Mouse (Mus musculus) cerebellum, postnatal 10 days (tissue): ENCODE measurements around the gene Mef2d.

Experiments used
- DNase-seq, 2 experiments: peaks; one replicate each; pipeline ENCODE4 v3.0.0; 2021; ENCODE audit warnings: mixed read lengths in 2 of 2

Gene Mef2d

DNA sequence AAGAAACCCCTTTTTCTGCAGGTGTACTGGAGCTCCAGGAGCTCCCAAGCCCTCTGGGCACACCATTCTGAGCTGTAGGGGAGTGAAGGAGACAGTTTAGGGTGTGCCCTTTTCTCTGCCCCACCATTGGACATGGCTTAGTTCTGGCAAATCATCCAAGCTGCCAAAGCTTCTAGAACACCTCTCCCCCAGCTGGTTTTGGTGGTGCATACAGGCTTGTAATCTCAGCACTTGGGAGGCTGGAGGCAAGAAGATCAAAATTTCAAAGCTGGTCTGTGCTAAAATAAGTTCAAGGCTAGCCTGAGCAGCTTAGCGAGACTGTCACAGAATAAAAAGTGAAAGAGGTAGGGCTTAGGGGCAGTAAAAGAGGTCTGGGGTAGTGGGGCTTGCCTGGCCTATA is 70.2 kb downstream of the Mef2d start:
- DNase-seq = peak in 1 of 2 experiments; percentile 36

DNA sequence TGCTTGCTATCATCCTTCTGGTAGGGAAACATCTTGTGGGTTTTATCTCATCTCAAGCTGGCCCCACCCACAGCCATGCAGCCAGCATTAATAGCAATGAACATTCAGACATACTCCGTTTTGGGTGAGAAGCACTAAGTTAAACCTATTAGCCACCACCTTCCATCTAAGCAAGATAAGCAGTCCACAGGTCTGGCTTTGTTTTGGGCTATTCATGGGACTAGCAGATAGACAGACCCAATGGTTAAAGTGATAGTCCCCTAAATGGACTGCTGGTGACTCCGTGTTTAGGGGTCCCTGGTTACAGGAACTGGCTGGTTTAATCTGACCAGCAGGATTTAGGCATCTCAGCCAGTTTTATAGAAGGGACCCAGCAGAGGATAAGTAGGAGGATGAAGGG is 70.8 kb downstream of the Mef2d start:
- DNase-seq = peak in 1 of 2 experiments; percentile 10

DNA sequence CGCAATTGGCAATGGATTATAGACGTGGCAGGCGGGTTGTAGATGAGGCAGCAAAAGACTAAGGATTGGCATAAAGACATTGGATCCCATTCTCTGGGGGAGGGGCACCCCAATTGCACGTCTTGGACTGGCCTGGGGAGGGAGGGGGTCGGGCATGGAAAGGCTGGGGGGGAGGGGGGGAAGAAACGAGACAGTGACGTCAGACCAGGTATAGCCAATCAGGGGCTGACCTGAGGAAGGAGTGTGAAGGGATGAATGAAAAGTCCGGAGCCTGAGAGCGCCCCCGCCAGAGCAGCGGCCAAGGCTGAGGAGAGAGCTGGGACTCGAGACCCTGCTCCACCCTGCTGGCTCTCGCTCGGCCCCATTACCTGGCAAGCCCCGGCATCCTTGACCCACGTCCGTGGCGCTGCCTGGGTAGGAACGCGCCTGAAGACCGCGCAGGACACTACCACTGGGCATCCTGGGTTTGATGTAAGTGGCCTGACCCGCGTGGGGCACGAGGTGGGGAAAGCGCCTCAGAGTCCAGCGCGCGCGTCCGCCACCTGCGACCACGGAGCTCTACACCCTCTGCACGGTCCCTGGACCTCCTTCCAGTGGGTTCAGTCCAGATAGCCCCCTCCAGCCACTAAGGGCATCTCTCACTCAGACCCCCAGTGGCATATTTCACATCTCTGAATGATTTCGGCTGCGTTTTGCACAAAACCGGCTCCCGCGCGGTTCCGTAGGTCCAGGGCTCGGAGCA is 72.2 kb downstream of the Mef2d start:
- DNase-seq = peak; percentile 96

DNA sequence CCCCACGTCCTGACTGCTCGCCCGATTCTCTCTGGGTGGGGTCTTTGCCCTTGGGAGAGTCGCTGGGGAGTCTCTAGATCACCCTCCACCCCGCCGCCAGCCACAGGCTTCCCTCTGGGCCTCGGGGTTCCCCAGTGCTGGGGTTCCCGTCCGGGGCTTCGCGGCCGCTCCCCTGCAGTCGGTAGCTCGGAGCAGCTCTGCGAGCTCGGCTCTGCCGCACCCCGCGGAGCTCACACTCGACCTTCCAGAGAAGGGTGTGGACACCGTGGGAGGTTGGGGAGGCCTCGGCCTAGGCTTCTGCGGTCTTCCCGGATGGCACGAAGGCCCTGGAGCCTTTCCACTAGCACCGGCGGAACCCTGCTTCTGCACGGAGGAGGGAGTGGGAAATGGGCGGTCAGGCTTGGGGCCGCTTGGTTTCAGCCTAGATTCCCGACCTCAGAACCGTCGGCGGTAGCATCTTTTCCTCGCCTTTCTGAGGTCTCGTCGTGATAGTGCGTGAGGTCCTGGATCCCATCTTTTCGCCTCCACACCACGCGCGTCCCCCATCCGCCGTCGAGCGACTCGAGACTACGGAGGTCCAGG is 72.9 kb downstream of the Mef2d start:
- peak; percentile 72 to 78 for DNase-seq

DNA sequence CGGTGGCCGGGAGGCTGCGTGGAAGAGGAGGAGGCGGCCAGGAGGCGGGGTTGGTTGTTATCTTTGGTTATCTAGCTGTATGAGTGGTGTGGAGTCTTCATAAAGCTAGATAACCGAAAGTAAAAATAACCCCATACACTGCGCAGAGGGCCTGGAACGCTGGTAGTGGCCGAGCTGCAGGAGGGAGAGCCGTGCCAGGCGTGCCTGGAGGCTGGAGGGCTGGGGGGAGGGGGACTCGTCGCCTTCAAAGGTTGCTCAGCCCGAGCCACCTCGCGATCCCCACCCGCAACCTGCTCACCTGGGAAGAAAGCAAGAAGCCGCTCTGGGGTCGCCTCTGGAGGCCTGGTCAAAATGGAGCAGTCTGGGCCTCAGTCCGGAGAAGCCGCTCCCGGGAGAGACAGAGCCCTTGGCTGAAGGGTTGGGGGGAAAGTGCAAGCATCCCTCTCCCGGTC is 73.4 kb downstream of the Mef2d start:
- peak; percentile 85 to 90 for DNase-seq

DNA sequence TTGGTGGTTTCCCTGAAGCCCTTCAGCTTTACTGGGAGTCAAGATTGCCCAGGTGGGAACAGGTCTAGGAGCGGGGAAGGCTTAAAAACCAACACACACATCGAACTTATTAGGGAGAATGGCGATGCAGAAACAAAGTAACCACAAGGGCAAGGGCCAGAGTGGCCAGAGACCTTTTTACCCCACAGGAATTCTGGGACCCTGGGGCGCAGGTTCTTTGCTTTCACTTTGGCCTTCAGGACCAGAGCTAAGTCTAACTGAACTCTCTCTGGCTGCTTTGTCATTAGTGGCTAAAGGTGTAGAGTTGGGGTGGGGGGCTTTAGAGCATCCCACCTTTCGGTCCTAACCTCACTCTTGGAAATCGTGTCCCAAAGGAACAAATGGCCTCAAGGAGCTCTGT is 73.9 kb downstream of the Mef2d start:
- peak; percentile 48 to 68 for DNase-seq

DNA sequence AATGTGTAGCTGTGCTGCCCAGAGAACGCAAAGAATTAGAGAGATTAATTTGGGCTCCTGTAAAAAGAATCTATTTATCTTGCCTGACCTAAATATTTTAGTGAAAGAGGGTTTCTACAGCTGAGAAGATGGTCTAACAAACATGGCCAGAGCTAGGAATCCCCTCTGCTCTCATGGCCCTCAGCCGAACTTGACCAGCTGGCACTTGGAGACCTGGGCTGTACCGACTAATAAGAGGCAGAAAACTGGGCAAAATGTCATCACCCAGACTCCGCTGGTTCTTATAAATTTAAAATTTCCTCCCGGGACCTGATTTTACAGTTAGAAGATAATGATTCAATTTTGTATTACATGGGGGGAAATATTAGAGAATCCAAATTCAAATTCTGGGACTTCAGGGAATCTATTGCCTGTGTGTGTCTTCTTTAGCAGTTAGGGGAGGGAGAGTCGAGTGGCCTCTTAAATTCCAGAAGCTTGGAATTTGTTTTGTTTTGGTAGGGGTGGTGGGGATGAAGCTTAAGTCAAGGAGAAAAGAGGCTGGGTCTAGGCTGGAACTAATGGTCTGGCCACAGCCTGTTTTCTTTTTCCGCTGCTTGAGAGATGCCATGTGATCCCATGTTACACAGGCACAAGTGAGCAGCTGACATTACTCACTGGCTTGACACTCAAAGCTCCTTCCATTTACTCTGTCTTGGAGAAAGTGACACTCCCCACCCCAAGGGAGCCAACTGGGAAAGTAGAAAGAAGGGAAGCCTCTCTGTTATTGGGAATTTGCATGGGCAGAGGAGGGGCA is 74.6 kb downstream of the Mef2d start:
- DNase-seq = peak; percentile 91

DNA sequence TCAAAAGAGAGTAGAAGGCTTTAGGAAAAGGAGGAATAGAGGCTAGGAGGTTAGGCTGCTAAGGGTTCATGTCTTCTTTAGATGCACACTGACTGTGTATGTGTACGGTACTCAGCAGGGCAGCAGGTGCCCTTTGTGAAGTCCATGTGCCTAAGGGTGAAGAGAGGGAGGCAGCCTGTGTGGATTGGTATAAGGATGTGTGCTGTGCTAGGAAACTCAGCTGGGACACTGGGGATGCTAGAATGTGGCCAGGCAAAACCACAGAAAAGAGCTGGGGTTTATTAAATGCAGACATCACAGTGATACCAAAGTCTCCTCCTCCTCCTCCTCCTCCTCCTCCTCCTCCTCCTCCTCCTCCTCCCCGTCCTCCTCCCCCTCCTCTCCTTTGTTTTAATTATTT is 75.5 kb downstream of the Mef2d start:
- peak in 1 of 2 experiments; percentile 35 for DNase-seq

DNA sequence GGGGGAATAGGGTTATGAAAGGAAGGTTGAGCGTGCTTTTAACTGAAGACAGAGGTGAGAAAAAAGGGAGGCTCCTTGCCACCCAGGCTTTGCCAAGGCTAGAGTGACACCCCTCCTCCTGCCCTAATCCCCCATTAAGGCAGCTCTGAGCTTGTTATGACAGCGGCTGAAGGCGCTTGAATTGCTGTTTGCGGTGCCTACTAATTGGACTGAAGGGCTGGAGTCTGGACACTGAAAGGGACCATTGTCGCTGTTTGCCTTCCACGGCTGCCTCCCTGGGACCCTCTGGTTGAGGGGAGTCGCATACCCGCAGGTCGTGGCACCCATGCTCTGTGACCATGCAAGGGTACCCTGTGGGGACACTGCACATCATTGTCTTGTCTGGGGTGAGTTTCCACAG is 77.8 kb downstream of the Mef2d start:
- DNase-seq = peak in 1 of 2 experiments; percentile 53

DNA sequence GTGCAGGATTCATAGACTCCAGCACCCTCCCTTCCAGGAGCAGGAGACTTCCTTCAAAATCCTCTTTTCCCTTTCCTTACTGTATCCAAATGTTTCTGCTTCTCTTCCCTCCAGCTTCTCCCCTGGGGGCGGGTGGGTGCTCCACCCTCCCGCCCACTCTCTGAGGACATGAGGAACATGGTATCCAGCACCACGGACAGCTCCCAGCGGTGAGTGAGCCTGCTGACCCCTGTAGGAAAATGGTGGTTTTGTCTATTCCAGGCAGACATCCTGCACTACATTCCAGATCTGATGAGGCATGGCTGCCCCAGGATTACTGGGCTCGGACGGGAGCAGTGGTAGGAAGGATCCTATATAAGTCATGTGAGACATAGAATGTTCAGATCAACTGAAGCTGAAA is 78.7 kb downstream of the Mef2d start:
- peak in 1 of 2 experiments; percentile 61 for DNase-seq
